Mouse (Mus musculus): ENCODE data around the gene Tssk4. TPM values are rescaled to one million over a fixed set of nuclear protein-coding genes. Genes with fewer than 3 reads are reported as not detected.

Tssk4 gene
- not detected for polyA plus RNA-seq (2014; fragmentation: Illumina TruSeq; extraction: RNeasy Lipid Tissue Mini Kit (QIAGEN cat#74804); ENCODE audit: low read depth, low replicate concordance)

DNA sequence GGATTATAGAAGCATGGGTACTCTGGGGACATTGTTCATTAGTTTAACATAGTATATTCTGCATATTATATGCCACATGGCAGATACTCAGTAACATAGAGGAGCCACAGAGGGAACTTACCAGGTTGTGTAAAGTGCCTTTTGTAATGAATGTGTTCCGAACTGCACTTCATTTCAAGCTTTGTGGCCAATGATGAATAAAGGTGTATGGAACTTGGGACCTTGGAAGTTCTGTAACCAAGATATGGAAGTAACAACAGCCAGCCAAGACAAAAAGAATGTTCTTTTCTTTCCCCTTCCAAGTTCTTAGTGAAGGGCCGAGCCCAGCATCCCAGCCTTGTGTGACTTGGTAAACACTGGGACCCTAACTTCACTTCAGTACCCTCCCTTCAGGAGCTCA is at the start of gene Tssk4:
TSS of gene Tssk4 (plus strand) at position 301 of the 400 bp plus-strand sequence.

DNA sequence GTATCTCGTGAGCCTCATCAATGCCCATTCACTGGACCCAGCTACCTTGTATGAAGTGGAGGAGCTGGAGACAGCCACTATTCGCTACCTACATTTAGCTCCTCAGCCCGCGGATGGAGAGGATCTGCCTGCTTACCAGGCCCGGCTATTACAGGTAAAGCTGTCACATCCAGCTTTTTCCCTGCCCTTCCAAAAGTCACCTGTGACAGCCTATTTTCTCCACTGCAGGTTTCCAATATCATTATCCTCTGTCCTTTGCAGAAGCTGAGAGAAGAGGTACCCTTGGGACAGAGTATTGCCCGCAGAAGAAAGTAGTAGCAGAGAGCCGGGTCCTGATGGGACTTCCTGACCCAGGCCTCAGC is 46.7 kb upstream of the Tssk4 start, which contains the start of gene Irf9:
TSS of gene Irf9 (plus strand) at position 301 of the 362 bp plus-strand sequence.

DNA sequence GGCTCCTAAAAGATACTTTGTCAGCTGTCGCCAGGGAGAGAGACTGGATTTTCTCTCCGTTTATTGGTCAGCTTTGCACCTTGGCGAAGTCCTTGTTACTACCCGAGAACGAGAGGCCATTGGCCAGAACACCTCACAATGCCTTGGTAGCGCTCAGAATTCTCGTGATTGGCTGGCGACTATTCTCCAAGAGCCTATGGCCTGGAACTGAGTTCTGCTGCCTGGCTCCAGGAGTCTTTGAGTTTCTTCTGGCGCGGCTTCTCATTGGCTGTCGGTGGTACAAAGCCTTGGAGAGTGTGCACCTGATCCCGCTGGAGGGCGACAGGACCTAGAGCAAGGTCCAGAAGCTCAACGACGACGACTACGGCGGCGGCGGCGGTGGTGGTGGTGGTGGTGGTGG is 32.2 kb upstream of the Tssk4 start, which contains the start of gene Rec8:
TSS of gene Rec8 (plus strand) at position 216 of the 400 bp plus-strand sequence.

DNA sequence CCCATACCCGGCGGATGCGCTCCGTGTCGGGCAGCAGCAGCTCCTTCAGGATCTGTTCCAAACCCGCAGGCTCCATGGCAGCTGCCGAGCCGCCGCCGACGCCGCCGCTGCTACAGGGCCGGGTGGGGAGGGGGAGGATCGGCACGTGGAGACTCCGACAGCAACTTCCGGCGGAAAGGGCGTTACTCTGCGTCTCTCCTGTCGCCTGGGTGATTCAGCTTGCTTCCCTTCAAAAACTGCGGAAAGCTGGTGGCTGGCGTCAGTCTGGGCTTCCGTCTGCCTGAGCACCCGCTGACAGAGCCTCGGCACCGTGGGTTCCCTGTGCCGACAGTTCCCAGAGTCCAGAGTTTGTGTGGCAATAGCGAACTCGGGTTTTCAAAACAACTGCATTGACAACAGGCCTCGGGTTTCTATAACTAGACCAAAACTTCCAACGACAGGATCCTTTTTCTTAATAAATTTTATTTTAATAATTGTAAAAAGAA is 14.4 kb upstream of the Tssk4 start, which contains the start of gene Ipo4:
TSS of gene Ipo4 (minus strand) at position 435 of the 485 bp plus-strand sequence.

DNA sequence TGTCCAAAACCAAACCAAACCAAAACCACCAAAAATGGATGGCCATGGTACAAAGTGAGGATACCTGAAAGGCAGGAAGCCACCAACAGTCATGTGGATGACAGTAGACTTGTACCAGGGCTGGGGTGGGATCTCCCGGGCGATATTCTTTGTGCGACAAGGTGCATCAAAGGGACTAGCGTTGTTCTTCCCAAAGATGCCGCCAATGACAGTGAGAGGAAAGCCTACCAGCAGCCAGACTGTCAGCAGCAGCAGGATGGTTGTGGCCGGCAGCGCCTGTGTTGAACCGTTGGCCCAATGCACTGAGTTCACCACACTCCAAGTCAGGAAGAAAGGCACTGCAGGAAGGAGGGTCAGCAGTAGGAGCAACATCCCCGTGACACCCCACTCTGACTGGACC is 12.2 kb upstream of the Tssk4 start, which contains the start of gene Gm49378:
TSS of gene Gm49378 (minus strand) at position 101 of the 400 bp plus-strand sequence.

DNA sequence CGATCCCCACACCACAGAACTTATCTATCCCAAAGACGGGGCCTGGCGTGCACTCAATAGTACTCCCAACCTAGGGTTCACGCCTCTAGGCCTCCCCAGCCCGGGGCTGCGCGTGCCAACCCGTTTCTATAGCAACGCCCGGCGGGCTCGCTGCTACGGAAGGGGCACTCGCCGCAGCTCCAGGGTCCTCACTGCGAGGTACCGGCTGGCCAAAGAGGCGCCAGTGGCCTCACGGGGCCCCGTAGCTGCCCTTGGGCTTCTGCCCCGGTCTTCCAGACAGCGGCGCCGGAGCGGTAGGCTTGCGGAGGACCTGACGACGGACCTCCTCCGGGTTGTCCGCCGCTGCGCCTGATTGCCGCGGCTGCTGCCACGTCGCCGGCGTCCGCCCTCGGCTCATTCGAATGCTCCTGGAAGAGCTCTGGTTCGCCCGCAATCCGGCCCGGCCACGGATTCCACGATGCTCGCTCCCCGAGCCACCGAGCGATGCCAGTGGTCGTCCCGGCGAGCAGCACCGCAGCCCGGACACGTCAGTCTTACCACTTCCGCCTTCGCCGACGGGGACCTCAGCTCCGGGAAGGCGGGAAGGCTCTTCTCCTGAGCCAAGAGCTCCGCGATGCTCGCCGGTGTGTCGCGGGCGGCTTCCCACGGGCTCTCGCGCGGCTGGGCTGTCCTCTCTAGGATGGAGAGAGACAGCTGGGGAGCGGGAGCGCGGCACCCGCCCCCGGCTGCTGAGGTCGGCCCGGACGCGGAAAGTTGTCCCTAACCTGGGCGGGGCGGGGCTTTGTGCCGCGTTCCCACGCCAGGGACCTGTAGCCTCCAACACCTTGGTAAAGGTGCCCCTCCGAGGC is 6.7 kb upstream of the Tssk4 start, which contains the start of gene Tm9sf1:
TSS of gene Tm9sf1 (minus strand) at position 747 of the 848 bp plus-strand sequence.

DNA sequence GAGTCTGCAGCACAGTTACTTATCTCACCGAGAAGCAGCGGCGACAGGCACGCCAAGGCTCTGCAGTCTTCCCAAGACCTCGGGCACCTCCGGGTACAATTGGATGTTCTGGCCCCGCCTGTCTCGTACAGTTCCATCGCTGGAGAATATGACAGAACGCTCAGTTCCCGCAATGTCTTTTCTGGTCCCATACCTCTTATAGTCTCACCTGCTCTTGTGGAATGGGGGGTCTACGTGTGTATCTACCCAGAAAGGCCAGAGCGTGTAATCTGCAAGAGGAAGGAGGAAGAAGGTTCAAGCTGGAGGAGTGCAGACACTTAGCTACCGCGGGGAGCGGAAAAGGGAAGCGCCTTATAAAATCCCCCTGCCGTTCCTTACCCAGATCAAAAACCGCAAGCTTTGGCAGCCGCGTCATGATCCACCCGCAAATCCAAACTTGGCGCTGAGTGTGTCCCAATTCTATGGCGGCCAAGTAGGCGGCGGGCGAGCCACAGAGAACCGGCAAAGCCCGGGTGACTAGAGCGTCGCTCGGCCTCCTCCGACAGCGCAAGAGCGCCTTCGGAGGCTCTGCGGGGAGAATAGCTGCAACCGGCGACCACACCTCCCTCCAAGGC is 10.1 kb downstream of the Tssk4 start, which contains the start of gene Mdp1:
TSS of gene Mdp1 (minus strand) at position 549 of the 614 bp plus-strand sequence.

DNA sequence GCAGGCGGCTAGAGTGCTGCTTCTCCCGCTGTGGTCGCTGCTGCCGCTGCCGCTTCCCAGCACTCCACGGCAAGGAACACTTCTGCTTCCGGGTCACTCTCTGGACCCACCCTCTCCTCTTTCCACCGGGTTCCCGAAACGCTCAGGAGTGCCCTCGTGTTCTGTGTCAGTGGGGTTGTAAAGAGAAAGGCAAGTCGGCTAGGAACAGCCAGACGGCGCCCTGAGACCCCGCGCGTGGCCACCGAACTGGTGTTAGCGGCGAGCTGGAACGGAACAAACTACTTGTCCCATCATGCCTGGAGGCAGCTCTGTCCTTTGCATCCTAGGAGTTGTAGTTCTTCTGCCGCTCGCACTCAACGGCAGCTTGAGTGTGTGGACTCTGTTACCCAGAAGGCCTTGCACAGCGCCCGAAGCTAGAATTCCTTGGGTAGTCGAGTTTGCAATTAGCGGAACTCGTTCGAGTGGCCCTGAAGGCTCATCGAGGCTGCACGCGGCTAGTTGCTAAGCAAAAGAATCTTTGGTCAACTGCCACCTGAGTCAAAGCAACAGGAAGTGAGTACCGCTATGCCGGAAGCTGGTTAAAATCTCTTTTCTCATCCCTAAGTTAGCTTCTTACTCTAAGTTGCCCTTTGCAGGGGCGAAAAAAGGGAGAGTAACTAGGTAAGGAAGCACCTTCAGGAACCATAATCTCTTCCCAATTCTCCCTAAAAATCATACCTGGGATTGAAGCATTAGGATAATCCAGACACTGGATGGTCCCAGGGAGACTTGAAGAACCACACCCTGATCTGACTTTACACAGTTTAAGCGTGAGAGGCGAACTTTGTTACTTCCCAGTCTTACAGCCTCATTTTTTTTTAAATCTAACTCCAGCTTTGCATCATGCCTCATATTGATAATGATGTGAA is 22.1 kb downstream of the Tssk4 start, which contains the start of the genes Gmpr2 and Nedd8:
TSS of gene Gmpr2 (plus strand) at position 109 of the 908 bp plus-strand sequence.
TSS of gene Nedd8 (minus strand) at position 292 of the 908 bp plus-strand sequence.

DNA sequence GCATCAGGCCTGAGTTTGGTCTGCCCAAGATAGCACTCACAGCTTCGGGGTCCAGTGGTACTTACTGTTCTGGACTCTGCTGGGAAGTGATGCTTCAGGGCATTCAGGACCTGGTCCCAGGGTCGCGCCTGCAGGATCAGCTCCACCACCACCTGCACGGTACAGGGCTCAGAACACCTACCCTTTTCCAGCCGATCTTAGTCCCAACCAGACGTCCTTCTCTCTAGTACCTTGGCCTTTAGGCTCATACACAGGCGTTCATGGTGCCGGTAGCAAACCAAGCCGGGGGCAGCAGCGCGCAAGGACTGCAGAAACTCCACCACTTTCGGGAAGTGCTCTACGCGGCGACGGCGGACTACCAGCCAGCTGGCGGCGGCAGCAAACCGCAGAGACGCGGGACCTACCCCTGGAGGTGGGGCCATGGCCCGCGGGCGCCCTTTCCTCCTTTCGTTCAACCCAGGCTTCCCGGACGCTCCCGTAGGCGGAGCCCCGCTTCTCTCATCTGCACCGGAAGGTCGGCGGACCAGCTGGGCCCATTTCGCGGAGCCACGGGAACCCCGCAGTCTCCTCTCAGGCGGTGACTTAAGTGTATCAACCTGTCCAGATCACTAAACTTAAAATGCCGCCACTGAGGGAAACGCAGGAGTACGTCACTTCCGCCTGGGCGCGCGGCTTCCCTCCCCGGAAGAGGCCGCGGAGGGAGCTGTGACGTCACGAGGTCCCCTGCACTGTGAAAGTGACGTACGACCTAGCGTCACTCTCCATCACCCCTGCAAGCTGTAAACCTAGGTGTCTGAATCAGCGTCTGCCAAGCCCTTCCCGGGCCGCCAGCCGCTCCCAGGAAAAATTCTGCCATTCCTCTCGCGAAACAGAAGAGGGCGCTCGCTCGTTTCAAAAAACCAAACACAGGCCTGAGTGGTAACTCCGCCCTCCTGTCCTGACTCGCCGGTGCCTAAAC is 31.5 kb downstream of the Tssk4 start, which contains the start of gene Tinf2:
TSS of gene Tinf2 (minus strand) at position 661 of the 958 bp plus-strand sequence.

Other genes with a start within 250 kb of the Tssk4 start
- 153 TPM for gene Dhrs4, start 171.4 kb upstream of the Tssk4 start, polyA plus RNA-seq (2014; fragmentation: Illumina TruSeq; extraction: RNeasy Lipid Tissue Mini Kit (QIAGEN cat#74804); ENCODE audit: low read depth, low replicate concordance)
- not detected for gene Carmil3, start 159.5 kb upstream of the Tssk4 start, polyA plus RNA-seq (2014; fragmentation: Illumina TruSeq; extraction: RNeasy Lipid Tissue Mini Kit (QIAGEN cat#74804); ENCODE audit: low read depth, low replicate concordance)
- gene Cpne6, start 139.7 kb upstream of the Tssk4 start, polyA plus RNA-seq (2014; fragmentation: Illumina TruSeq; extraction: RNeasy Lipid Tissue Mini Kit (QIAGEN cat#74804); ENCODE audit: low read depth, low replicate concordance), result not detected
- not detected for gene Nrl, start 125.2 kb upstream of the Tssk4 start, polyA plus RNA-seq (2014; fragmentation: Illumina TruSeq; extraction: RNeasy Lipid Tissue Mini Kit (QIAGEN cat#74804); ENCODE audit: low read depth, low replicate concordance)
- gene Pck2, start 109.9 kb upstream of the Tssk4 start, polyA plus RNA-seq (2014; fragmentation: Illumina TruSeq; extraction: RNeasy Lipid Tissue Mini Kit (QIAGEN cat#74804); ENCODE audit: low read depth, low replicate concordance), result 2.1 TPM
- 33.8 TPM for gene Dcaf11, start 90.2 kb upstream of the Tssk4 start, polyA plus RNA-seq (2014; fragmentation: Illumina TruSeq; extraction: RNeasy Lipid Tissue Mini Kit (QIAGEN cat#74804); ENCODE audit: low read depth, low replicate concordance)
- gene A730061H03Rik, start 89.8 kb upstream of the Tssk4 start, polyA plus RNA-seq (2014; fragmentation: Illumina TruSeq; extraction: RNeasy Lipid Tissue Mini Kit (QIAGEN cat#74804); ENCODE audit: low read depth, low replicate concordance), result not detected
- gene Fitm1, start 74.6 kb upstream of the Tssk4 start, polyA plus RNA-seq (2014; fragmentation: Illumina TruSeq; extraction: RNeasy Lipid Tissue Mini Kit (QIAGEN cat#74804); ENCODE audit: low read depth, low replicate concordance), result not detected
- 112 TPM for gene Psme1, start 72.1 kb upstream of the Tssk4 start, polyA plus RNA-seq (2014; fragmentation: Illumina TruSeq; extraction: RNeasy Lipid Tissue Mini Kit (QIAGEN cat#74804); ENCODE audit: low read depth, low replicate concordance)
- gene Emc9, start 64.9 kb upstream of the Tssk4 start, polyA plus RNA-seq (2014; fragmentation: Illumina TruSeq; extraction: RNeasy Lipid Tissue Mini Kit (QIAGEN cat#74804); ENCODE audit: low read depth, low replicate concordance), result 6.6 TPM
- 55.1 TPM for gene Psme2, start 59.1 kb upstream of the Tssk4 start, polyA plus RNA-seq (2014; fragmentation: Illumina TruSeq; extraction: RNeasy Lipid Tissue Mini Kit (QIAGEN cat#74804); ENCODE audit: low read depth, low replicate concordance)
- gene Rnf31, start 58.5 kb upstream of the Tssk4 start, polyA plus RNA-seq (2014; fragmentation: Illumina TruSeq; extraction: RNeasy Lipid Tissue Mini Kit (QIAGEN cat#74804); ENCODE audit: low read depth, low replicate concordance), result 1.1 TPM
- 18.5 TPM for gene Irf9, start 46.6 kb upstream of the Tssk4 start, polyA plus RNA-seq (2014; fragmentation: Illumina TruSeq; extraction: RNeasy Lipid Tissue Mini Kit (QIAGEN cat#74804); ENCODE audit: low read depth, low replicate concordance)
- gene Rec8, start 32.1 kb upstream of the Tssk4 start, polyA plus RNA-seq (2014; fragmentation: Illumina TruSeq; extraction: RNeasy Lipid Tissue Mini Kit (QIAGEN cat#74804); ENCODE audit: low read depth, low replicate concordance), result 0.53 TPM
- 5.9 TPM for gene Ipo4, start 14.2 kb upstream of the Tssk4 start, polyA plus RNA-seq (2014; fragmentation: Illumina TruSeq; extraction: RNeasy Lipid Tissue Mini Kit (QIAGEN cat#74804); ENCODE audit: low read depth, low replicate concordance)
- gene Gm49378, start 12.3 kb upstream of the Tssk4 start, polyA plus RNA-seq (2014; fragmentation: Illumina TruSeq; extraction: RNeasy Lipid Tissue Mini Kit (QIAGEN cat#74804); ENCODE audit: low read depth, low replicate concordance), result 0.24 TPM
- 44.5 TPM for gene Tm9sf1, start 6.4 kb upstream of the Tssk4 start, polyA plus RNA-seq (2014; fragmentation: Illumina TruSeq; extraction: RNeasy Lipid Tissue Mini Kit (QIAGEN cat#74804); ENCODE audit: low read depth, low replicate concordance)
- gene Mdp1, start 10.3 kb downstream of the Tssk4 start, polyA plus RNA-seq (2014; fragmentation: Illumina TruSeq; extraction: RNeasy Lipid Tissue Mini Kit (QIAGEN cat#74804); ENCODE audit: low read depth, low replicate concordance), result 20.2 TPM
- gene Gmpr2, start 21.8 kb downstream of the Tssk4 start, polyA plus RNA-seq (2014; fragmentation: Illumina TruSeq; extraction: RNeasy Lipid Tissue Mini Kit (QIAGEN cat#74804); ENCODE audit: low read depth, low replicate concordance), result 33.6 TPM
- 55.2 TPM for gene Nedd8, start 21.9 kb downstream of the Tssk4 start, polyA plus RNA-seq (2014; fragmentation: Illumina TruSeq; extraction: RNeasy Lipid Tissue Mini Kit (QIAGEN cat#74804); ENCODE audit: low read depth, low replicate concordance)
- gene Tinf2, start 31.6 kb downstream of the Tssk4 start, polyA plus RNA-seq (2014; fragmentation: Illumina TruSeq; extraction: RNeasy Lipid Tissue Mini Kit (QIAGEN cat#74804); ENCODE audit: low read depth, low replicate concordance), result 7.2 TPM
- 1.2 TPM for gene Tgm1, start 63.7 kb downstream of the Tssk4 start, polyA plus RNA-seq (2014; fragmentation: Illumina TruSeq; extraction: RNeasy Lipid Tissue Mini Kit (QIAGEN cat#74804); ENCODE audit: low read depth, low replicate concordance)
- gene Rabggta, start 72.1 kb downstream of the Tssk4 start, polyA plus RNA-seq (2014; fragmentation: Illumina TruSeq; extraction: RNeasy Lipid Tissue Mini Kit (QIAGEN cat#74804); ENCODE audit: low read depth, low replicate concordance), result 0.65 TPM
- 25.8 TPM for gene Dhrs1, start 95.5 kb downstream of the Tssk4 start, polyA plus RNA-seq (2014; fragmentation: Illumina TruSeq; extraction: RNeasy Lipid Tissue Mini Kit (QIAGEN cat#74804); ENCODE audit: low read depth, low replicate concordance)
- gene Nop9, start 95.5 kb downstream of the Tssk4 start, polyA plus RNA-seq (2014; fragmentation: Illumina TruSeq; extraction: RNeasy Lipid Tissue Mini Kit (QIAGEN cat#74804); ENCODE audit: low read depth, low replicate concordance), result 3.4 TPM
- 16.4 TPM for gene Cideb, start 108.3 kb downstream of the Tssk4 start, polyA plus RNA-seq (2014; fragmentation: Illumina TruSeq; extraction: RNeasy Lipid Tissue Mini Kit (QIAGEN cat#74804); ENCODE audit: low read depth, low replicate concordance)
- 0.24 TPM for gene Ltb4r2, start 111.2 kb downstream of the Tssk4 start, polyA plus RNA-seq (2014; fragmentation: Illumina TruSeq; extraction: RNeasy Lipid Tissue Mini Kit (QIAGEN cat#74804); ENCODE audit: low read depth, low replicate concordance)
- gene Ltb4r1, start 115.8 kb downstream of the Tssk4 start, polyA plus RNA-seq (2014; fragmentation: Illumina TruSeq; extraction: RNeasy Lipid Tissue Mini Kit (QIAGEN cat#74804); ENCODE audit: low read depth, low replicate concordance), result not detected
- gene Adcy4, start 133.9 kb downstream of the Tssk4 start, polyA plus RNA-seq (2014; fragmentation: Illumina TruSeq; extraction: RNeasy Lipid Tissue Mini Kit (QIAGEN cat#74804); ENCODE audit: low read depth, low replicate concordance), result 0.16 TPM
- 0.73 TPM for gene Ripk3, start 138.7 kb downstream of the Tssk4 start, polyA plus RNA-seq (2014; fragmentation: Illumina TruSeq; extraction: RNeasy Lipid Tissue Mini Kit (QIAGEN cat#74804); ENCODE audit: low read depth, low replicate concordance)
- gene Nfatc4, start 173.0 kb downstream of the Tssk4 start, polyA plus RNA-seq (2014; fragmentation: Illumina TruSeq; extraction: RNeasy Lipid Tissue Mini Kit (QIAGEN cat#74804); ENCODE audit: low read depth, low replicate concordance), result 1.1 TPM
- 0.40 TPM for gene Nynrin, start 203.8 kb downstream of the Tssk4 start, polyA plus RNA-seq (2014; fragmentation: Illumina TruSeq; extraction: RNeasy Lipid Tissue Mini Kit (QIAGEN cat#74804); ENCODE audit: low read depth, low replicate concordance)
- not detected for gene Cbln3, start 234.2 kb downstream of the Tssk4 start, polyA plus RNA-seq (2014; fragmentation: Illumina TruSeq; extraction: RNeasy Lipid Tissue Mini Kit (QIAGEN cat#74804); ENCODE audit: low read depth, low replicate concordance)
- gene Khnyn, start 234.8 kb downstream of the Tssk4 start, polyA plus RNA-seq (2014; fragmentation: Illumina TruSeq; extraction: RNeasy Lipid Tissue Mini Kit (QIAGEN cat#74804); ENCODE audit: low read depth, low replicate concordance), result 8.8 TPM

Data from kidney, adult 10 weeks (tissue).